Mouse (Mus musculus) thymus, adult 2 months (tissue): Measurements from ENCODE around the gene Tmie.

Source experiments
- CTCF ChIP-seq: fragments of 200-500 bp; IDR thresholded peaks from 2 replicates; pipeline ENCODE4 v1.5.1; 2012; ENCODE audit warnings: mild to moderate bottlenecking, control low read depth, low read length, moderate library complexity, borderline replicate concordance; ENCODE audit not compliant: control insufficient read depth, poor library complexity, insufficient read depth; ENCODE audit errors: extremely low read depth
- POLR2A ChIP-seq: fragments of 200-500 bp; IDR thresholded peaks from 2 replicates; pipeline ENCODE4 v1.6.1; 2012; ENCODE audit warnings: mild to moderate bottlenecking, low read length, control low read depth, moderate library complexity; ENCODE audit not compliant: control insufficient read depth, poor library complexity, insufficient read depth; ENCODE audit errors: extremely low read depth

DNA sequence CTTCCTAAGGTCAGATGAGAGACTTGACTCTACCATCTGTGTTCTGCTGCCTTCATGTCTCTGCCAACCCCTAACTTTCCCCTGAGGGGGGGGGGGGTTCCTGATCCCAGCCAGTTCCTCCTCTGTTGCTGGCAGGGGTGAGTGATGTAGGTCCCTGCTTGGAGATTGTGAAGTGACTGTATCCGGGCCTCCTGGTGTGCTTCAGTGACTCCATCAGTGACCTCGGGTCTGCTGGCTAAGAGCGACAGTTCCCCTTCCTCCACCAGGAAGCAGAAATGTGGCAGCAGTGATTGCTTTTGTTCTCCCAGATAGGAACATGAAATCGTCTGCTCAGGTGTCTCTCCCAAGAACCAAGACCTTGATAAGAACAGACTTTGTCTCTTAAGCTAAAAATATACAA lies 23.0 kb downstream of the Tmie start:
- TF ChIP-seq POLR2A (no peak), CTCF (no peak)
